Mouse (Mus musculus) right cerebral cortex, postnatal 25 days (tissue): ENCODE measurements around the gene Olfr868.

ENCODE experiments used
- DNase-seq: peaks from one replicate; pipeline ENCODE4 v3.0.0; 2022

The Olfr868 gene

DNA sequence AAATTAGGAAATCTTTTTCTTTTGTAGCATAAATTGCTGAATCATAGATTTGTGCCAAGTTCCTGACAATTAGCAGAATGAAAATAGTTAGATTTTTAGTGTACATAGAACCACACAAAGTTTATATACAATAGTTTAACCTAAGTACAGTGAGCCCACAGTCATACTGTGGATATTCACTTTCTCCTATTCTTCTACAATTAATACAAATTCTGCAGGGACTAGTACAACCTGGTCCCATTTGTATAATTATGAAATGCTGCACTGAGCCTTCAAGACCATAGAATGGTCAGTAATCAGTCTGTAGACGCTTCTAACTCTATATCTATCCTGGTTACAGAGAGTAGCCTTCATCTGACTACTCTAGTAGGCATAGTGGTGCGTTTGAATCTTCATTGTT lies at the start of gene Olfr868:
Gene Olfr868, plus strand, starts transcription at position 301 of the 400 bp plus-strand sequence.
- DNase-seq, result no peak

DNA sequence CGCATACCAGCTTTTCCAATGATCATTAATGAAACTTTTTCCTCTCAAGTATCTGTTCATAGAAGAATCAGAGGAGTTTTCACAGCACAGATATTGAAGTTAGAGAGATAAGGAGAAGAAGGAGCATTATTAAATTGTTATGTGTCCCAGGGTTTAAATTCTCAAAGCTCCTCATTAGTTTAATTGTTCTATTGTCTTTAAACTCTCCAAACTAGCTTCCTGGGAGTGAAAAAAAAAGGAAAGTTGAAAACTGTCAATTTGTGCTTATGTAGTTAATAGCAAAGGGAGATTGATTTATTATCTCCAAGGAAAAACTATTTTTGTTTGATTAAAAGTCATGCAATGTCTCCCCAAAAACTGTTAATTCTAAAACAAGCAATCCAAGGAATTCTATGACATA lies 41.0 kb upstream of the Olfr868 start, which contains the start of gene Olfr867:
Gene Olfr867, minus strand, starts transcription at position 101 of the 400 bp plus-strand sequence.
- DNase-seq, result no peak

- no peak for DNase-seq
Measured at GRCm38 (mm10) chr9:20070236-20070635, 28.2 kb upstream of the Olfr868 start.

GRCm38 (mm10) chr9:20071291-20071690 lies 27.1 kb upstream of the Olfr868 start:
- DNase-seq, result no peak

- DNase-seq, result no peak
Measured at GRCm38 (mm10) chr9:20073523-20074177, 24.8 kb upstream of the Olfr868 start.

DNA sequence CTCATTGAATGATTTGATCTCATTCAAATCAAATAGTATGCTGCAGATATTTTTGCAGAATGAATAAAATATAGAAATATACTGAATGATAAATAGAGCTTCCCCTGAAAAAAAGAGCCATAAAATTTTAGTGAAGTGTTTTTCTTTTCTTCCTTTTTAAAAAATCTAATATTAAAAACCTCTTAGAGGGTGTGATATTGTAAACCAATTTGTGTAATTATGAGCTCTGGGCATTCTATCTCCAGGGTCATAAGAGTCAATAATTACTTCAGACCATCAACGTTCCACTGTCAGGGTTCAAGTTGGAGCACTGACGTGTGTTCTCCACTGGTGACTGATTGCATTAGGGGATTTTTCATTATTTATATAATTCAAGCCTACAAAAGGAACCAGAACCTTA lies 30.3 kb downstream of the Olfr868 start, which contains the start of gene Olfr869:
Gene Olfr869, plus strand, starts transcription at position 301 of the 400 bp plus-strand sequence.
- no peak for DNase-seq

- DNase-seq, result no peak
Measured at GRCm38 (mm10) chr9:20149706-20150105, 51.3 kb downstream of the Olfr868 start.
